ENCODE assay signal across 7 mouse cellular contexts in genomic region chr2:93454334-93454733, GRCm38 (mm10). TPM values are rescaled to one million over a fixed set of nuclear protein-coding genes. Genes with fewer than 3 reads are reported as not detected.
A peak's percentile ranks its signal among the peaks of the same experiment; 100 is the strongest.
DNase-seq lines count a peak whose midpoint lies in the region; ATAC-seq and TF ChIP-seq lines count a peak whose summit lies in the region.

No protein-coding gene starts in this region.

- H3K4me1 ChIP-seq in lung, embryonic 14.5 days (ENCODE audit: insufficient read depth) = peaks cover 36% of the 10 kb centered on the region
- peaks cover 44% of the 10 kb centered on the region for H3K4me1 ChIP-seq in lung, adult 2 months (ENCODE audit: control insufficient read depth, insufficient read depth, low read length)
- peaks cover 63% of the 10 kb centered on the region for H3K4me1 ChIP-seq in liver, embryonic 11.5 days (replicated peaks; ENCODE audit: control insufficient read depth, insufficient read depth, low read length)
- peaks cover 66% of the 10 kb centered on the region for H3K4me1 ChIP-seq in stomach, embryonic 16.5 days (ENCODE audit: control insufficient read depth, insufficient read depth, low read length)

- no peaks in the 10 kb centered on the region for H3K36me3 ChIP-seq in lung, embryonic 14.5 days (ENCODE audit: insufficient read depth)
- H3K36me3 ChIP-seq in liver, embryonic 11.5 days (ENCODE audit: control insufficient read depth, insufficient read depth, low read length) = no peaks in the 10 kb centered on the region
- H3K36me3 ChIP-seq in stomach, embryonic 16.5 days (ENCODE audit: control insufficient read depth, insufficient read depth, low read length) = no peaks in the 10 kb centered on the region

- H3K4me3 ChIP-seq in lung, embryonic 14.5 days (ENCODE audit: low read depth, low read length) = no peak overlapping the region
- no peak overlapping the region for H3K4me3 ChIP-seq in lung, adult 2 months (replicated peaks; ENCODE audit: extremely low read depth, low read depth, low read length)
- H3K4me3 ChIP-seq in liver, embryonic 11.5 days (ENCODE audit: low read depth, low read length) = no peak overlapping the region
- no peak overlapping the region for H3K4me3 ChIP-seq in stomach, embryonic 16.5 days (replicated peaks; ENCODE audit: low read length)

- WGBS in lung, embryonic 14.5 days = 29% methylated on average over 10 of the region's 10 CpGs
- 59% methylated on average over 10 of the region's 10 CpGs for WGBS in lung, adult 2 months
- WGBS in liver, embryonic 11.5 days = 58% methylated on average over 10 of the region's 10 CpGs
- whole genome bisulfite sequencing in stomach, embryonic 16.5 days = 41% methylated on average over 10 of the region's 10 CpGs

- no peak overlapping the region for H3K9ac ChIP-seq in lung, embryonic 14.5 days
- H3K9ac ChIP-seq in liver, embryonic 11.5 days (ENCODE audit: low read depth, low read length) = peak overlapping the region; percentile 10
- no peak overlapping the region for H3K9ac ChIP-seq in stomach, embryonic 16.5 days (ENCODE audit: low read length)

- DNase-seq in lung, embryonic 14.5 days = no peak
- no peak for DNase-seq in lung, adult 2 months
- DNase-seq in liver, embryonic 11.5 days (ENCODE audit: low spot score) = no peak
- DNase-seq in frontal cortex, adult 2 months (ENCODE audit: extremely low spot score in 1 of 2, low spot score in 1 of 2) = no peak

- H3K4me2 ChIP-seq in lung, embryonic 14.5 days = no peak overlapping the region
- no peak overlapping the region for H3K4me2 ChIP-seq in liver, embryonic 11.5 days
- H3K4me2 ChIP-seq in stomach, embryonic 16.5 days (ENCODE audit: low read depth, low read length) = no peak overlapping the region

- H3K27ac ChIP-seq in lung, embryonic 14.5 days (ENCODE audit: low read depth) = peak overlapping the region; percentile 42; the same call in 1 of the 2 replicates
- H3K27ac ChIP-seq in liver, embryonic 11.5 days (ENCODE audit: low read depth, low read length) = no peak overlapping the region
- H3K27ac ChIP-seq in stomach, embryonic 16.5 days (ENCODE audit: low read length) = peak overlapping the region; percentile 66

- TF ChIP-seq POLR2A in lung, adult 2 months (IDR thresholded peaks at IDR 0.05; ENCODE audit: borderline replicate concordance, extremely low read depth, low read depth, low read length) = no peak

- no peaks in the 10 kb centered on the region for H3K27me3 ChIP-seq in lung, embryonic 14.5 days (ENCODE audit: insufficient read depth, low read length)
- H3K27me3 ChIP-seq in liver, embryonic 11.5 days (replicated peaks; ENCODE audit: control insufficient read depth, insufficient read depth, low read length) = no peaks in the 10 kb centered on the region
- H3K27me3 ChIP-seq in stomach, embryonic 16.5 days (ENCODE audit: control insufficient read depth, insufficient read depth, low read length) = no peaks in the 10 kb centered on the region

- no peaks in the 10 kb centered on the region for H3K9me3 ChIP-seq in lung, embryonic 14.5 days (ENCODE audit: low read depth, low read length)
- no peaks in the 10 kb centered on the region for H3K9me3 ChIP-seq in liver, embryonic 11.5 days (ENCODE audit: control insufficient read depth, low read length)
- H3K9me3 ChIP-seq in stomach, embryonic 16.5 days (replicated peaks; ENCODE audit: control insufficient read depth, low read length) = no peaks in the 10 kb centered on the region

- peak; percentile 4; the same call in 1 of the 2 replicates for ATAC-seq in lung, embryonic 14.5 days (ENCODE audit: insufficient read depth)
- peak; percentile 38 for ATAC-seq in erythroblast, adult 5-6 weeks (replicated peaks; ENCODE audit: low FRiP score, poor library complexity, severe bottlenecking)
- no peak for ATAC-seq in liver, embryonic 11.5 days (replicated peaks; ENCODE audit: low FRiP score)
- ATAC-seq in stomach, embryonic 16.5 days (ENCODE audit: insufficient read depth, low FRiP score) = no peak
- ATAC-seq in monocyte, adult 5-6 weeks (replicated peaks; ENCODE audit: insufficient number of reproducible peaks, low FRiP score, low TSS enrichment, poor library complexity, severe bottlenecking) = no peak

- TF ChIP-seq CTCF in lung, embryonic 14.5 days (IDR thresholded peaks at IDR 0.05; ENCODE audit: low read depth) = no peak
- no peak for TF ChIP-seq CTCF in lung, adult 2 months (IDR thresholded peaks at IDR 0.05; ENCODE audit: insufficient read depth, low read length)

RNA-seq across cellular contexts. Expression of gene Cd82, which starts 8.6 kb away (rescaled TPM):
- 21.7 and 22.2 TPM in 2 replicates for polyA plus RNA-seq in lung, embryonic 14.5 days (2014; fragmentation: Nextera tagmentation; extraction: Ambion mirVana)
- polyA plus RNA-seq in lung, adult 2 months (2012; rRNA removed) = 170 and 176 TPM in 2 replicates
- 99.9 and 150 TPM in 2 replicates for total RNA-seq in erythroblast, adult 5-6 weeks (2015; ENCODE audit: low replicate concordance)
- 145 and 158 TPM in 2 replicates for total RNA-seq in erythroblast, adult 5-6 weeks (2017; ENCODE audit: low replicate concordance)
- polyA plus RNA-seq in liver, embryonic 11.5 days (2014; fragmentation: Nextera tagmentation; extraction: Ambion mirVana) = 16.5 and 16.9 TPM in 2 replicates
- polyA plus RNA-seq in stomach, embryonic 16.5 days (2015; fragmentation: Nextera tagmentation; extraction: Ambion mirVana) = 112 and 127 TPM in 2 replicates
- 28.7 and 30.1 TPM in 2 replicates for polyA plus RNA-seq in frontal cortex, adult 2 months (2012; rRNA removed)
- total RNA-seq in monocyte, adult 5-6 weeks (2017) = 197 to 239 TPM (median 203 TPM) in 3 replicates

Comparison
In these comparisons a context has a peak if more than half of its experiments do, and no peak if none do; other contexts are left out.
1. ATAC-seq: peak in lung, embryonic 14.5 days (single experiment) and erythroblast, adult 5-6 weeks (single experiment); none in liver, embryonic 11.5 days (single experiment), stomach, embryonic 16.5 days (single experiment) and monocyte, adult 5-6 weeks (single experiment).